Mouse (Mus musculus): Measurements from ENCODE around the gene Defb48.

The Defb48 gene

DNA sequence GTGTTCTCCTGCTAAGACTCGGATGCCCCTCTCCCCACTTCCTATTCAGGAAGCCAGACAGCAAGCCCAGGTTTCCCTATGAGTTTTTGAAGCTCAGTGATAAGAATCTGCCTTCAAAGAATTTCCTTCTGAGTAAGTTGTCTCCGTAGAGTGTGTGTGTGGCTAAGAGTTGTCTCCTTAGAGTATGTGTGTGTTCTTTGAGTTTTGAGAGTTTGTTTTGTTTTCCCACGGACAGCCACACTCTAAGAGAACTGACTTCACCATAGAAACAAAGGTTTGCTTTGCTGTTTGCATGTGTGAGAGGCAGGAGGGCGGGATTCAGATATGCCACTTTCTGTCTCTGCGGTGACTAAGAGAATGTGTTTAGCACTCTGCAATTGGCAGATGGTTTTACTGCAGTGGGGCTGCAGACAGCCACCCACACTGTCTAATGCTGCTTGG lies 56.2 kb downstream of the Defb48 start:
- no peak for DNase-seq
